Mouse (Mus musculus) liver, embryonic 14.5 days (tissue): ENCODE measurements around the gene Pbxip1. TPM values are rescaled to one million over a fixed set of nuclear protein-coding genes. Genes with fewer than 3 reads are reported as not detected.

Experiments used
- ATAC-seq: fragments of 200-750 bp; cut with Nextera tagmentation; 2 replicates; pipeline ENCODE4 v1.8.0; 2017; ENCODE audit warnings: moderate number of reproducible peaks, mild to moderate bottlenecking, moderate library complexity; ENCODE audit not compliant: insufficient read depth
- DNase-seq, 3 experiments: peaks; one replicate each; pipeline ENCODE4 v3.0.0-alpha.2; 2012 to 2013; ENCODE audit warnings: low read depth in 3 of 3, low spot score in 3 of 3
- H3K27ac ChIP-seq: fragments of 300-500 bp; sonication (generic); 2 replicates; pipeline ENCODE4 v1.5.1; 2014; ENCODE audit warnings: moderate library complexity, mild to moderate bottlenecking, control low read depth, inconsistent platforms
- H3K27me3 ChIP-seq: fragments of 300-500 bp; sonication (generic); 2 replicates; pipeline ENCODE4 v1.6.1; 2014; ENCODE audit warnings: mild to moderate bottlenecking, low read length, moderate library complexity; ENCODE audit not compliant: control insufficient read depth, insufficient read depth
- H3K36me3 ChIP-seq: fragments of 300-500 bp; sonication (generic); replicated peaks from 2 replicates; pipeline ENCODE4 v1.6.1; 2014; ENCODE audit warnings: low read depth; ENCODE audit not compliant: control insufficient read depth, insufficient read depth
- H3K4me1 ChIP-seq, 2 experiments: fragments of 200-500 bp in 1 of 2; fragments of 300-500 bp in 1 of 2; sonication (generic) in 1 of 2; replicated peaks; 2 replicates each; pipeline ENCODE4 v1.6.1; 2012 to 2014; ENCODE audit warnings: antibody characterized with exemption in 1 of 2, inconsistent platforms in 1 of 2, low read length in 1 of 2; ENCODE audit not compliant: control insufficient read depth in 2 of 2, insufficient read depth in 2 of 2
- H3K4me2 ChIP-seq: fragments of 300-500 bp; sonication (generic); 2 replicates; pipeline ENCODE4 v1.6.1; 2014; ENCODE audit warnings: low read depth, mild to moderate bottlenecking, control low read depth, moderate library complexity
- H3K4me3 ChIP-seq, 2 experiments: fragments of 200-500 bp in 1 of 2; fragments of 300-500 bp in 1 of 2; sonication (generic) in 1 of 2; 2 replicates each; pipeline ENCODE4 v1.5.1; 2012 to 2014; ENCODE audit warnings: low read depth in 2 of 2, low read length in 2 of 2, mild to moderate bottlenecking in 2 of 2, control low read depth in 1 of 2, inconsistent platforms in 1 of 2, moderate library complexity in 1 of 2; ENCODE audit not compliant: insufficient read depth in 1 of 2
- H3K9ac ChIP-seq: fragments of 300-500 bp; sonication (generic); replicated peaks from 2 replicates; pipeline ENCODE4 v1.6.1; 2014; ENCODE audit warnings: mild to moderate bottlenecking, control low read depth, moderate library complexity
- H3K9me3 ChIP-seq: fragments of 300-500 bp; sonication (generic); 2 replicates; pipeline ENCODE4 v1.6.1; 2016; ENCODE audit warnings: low read length, mixed read lengths; ENCODE audit not compliant: control insufficient read depth
- CTCF ChIP-seq: IDR thresholded peaks from 2 replicates; pipeline ENCODE4 v1.5.1; 2016; ENCODE audit warnings: antibody characterized with exemption, low read depth, control low read depth
- EP300 ChIP-seq: IDR thresholded peaks from 2 replicates; pipeline ENCODE4 v1.6.1; 2016; ENCODE audit warnings: antibody characterized with exemption, low read depth
- WGBS: fragments of 180-500 bp; shearing (Covaris S2); extraction: QIAGEN DNeasy Blood & Tissue Kit; methylation state at CpG from one replicate; pipeline ENCODE4 v1.1.7; 2014; ENCODE audit not compliant: insufficient replicate concordance; 5-methylcytosine and 5-hydroxymethylcytosine counted together
- polyA plus RNA-seq, 2 experiments: library from polyadenylated mRNA; depleted of rRNA in 1 of 2; stranded (reverse) in 1 of 2; unstranded in 1 of 2; fragments of >200 nt; fragmentation: Nextera tagmentation in 1 of 2; extraction: Ambion mirVana in 1 of 2; gene quantifications; 2 replicates each; pipeline versions ENCODE4 v1.2.1 to v1.2.3; 2012 to 2014

Pbxip1 gene
- polyA plus RNA-seq, 2 experiments = 2.8 to 3.1 TPM

GRCm38 (mm10) chr3:89393605-89394004, 42.9 kb upstream of the Pbxip1 start:
- peak; percentile 88 to 90 (median 89) for DNase-seq
- WGBS = under 1% methylated on average over 15 of the region's 15 CpGs
- peak overlapping the region; percentile 98 for H3K4me2 ChIP-seq
- H3K27ac ChIP-seq = peak overlapping the region; percentile 51
- peaks cover 9 to 22% of the 10 kb centered on the region in 2 experiments for H3K4me1 ChIP-seq
- ATAC-seq = peak; percentile 89
- H3K36me3 ChIP-seq = no peaks in the 10 kb centered on the region
- H3K27me3 ChIP-seq = peaks cover 20% of the 10 kb centered on the region
- H3K9me3 ChIP-seq = no peaks in the 10 kb centered on the region
- peak overlapping the region; percentile 63 for H3K9ac ChIP-seq
- TF ChIP-seq EP300 (no peak), CTCF (0 out of 2 replicates have a peak, but pooled peaks have one; percentile 15)
- peak overlapping the region; percentile 61 to 67 for H3K4me3 ChIP-seq

- ATAC-seq (peak; percentile 64), DNase-seq (no peak)
- WGBS = under 1% methylated on average over 41 of the region's 42 CpGs
- Histone ChIP-seq H3K27ac (peak within 1 kb of the TSS; percentile 51), H3K4me2 (peak within 1 kb of the TSS; percentile 98), H3K36me3 (no peaks in the 10 kb centered on the region), H3K27me3 (peaks cover 20% of the 10 kb centered on the region), H3K9me3 (no peaks in the 10 kb centered on the region), H3K4me1 (peaks cover 9 to 19% of the 10 kb centered on the region in 2 experiments), H3K4me3 (peak within 1 kb of the TSS; percentile 54 to 61), H3K9ac (peak within 1 kb of the TSS; percentile 63)
- TF ChIP-seq EP300 (no peak), CTCF (peak; percentile 62)
These were observed 42.3 kb upstream of the Pbxip1 start, which contains the start of gene Zbtb7b for GRCm38 (mm10) chr3:89394006-89394893. Gene Zbtb7b, minus strand, starts transcription at chr3:89394776.

- under 1% methylated on average over 12 of the region's 12 CpGs for WGBS
- no peak; the same call in 1 of the 2 replicates for TF ChIP-seq EP300
- TF ChIP-seq CTCF = no peak
These were observed 41.6 kb upstream of the Pbxip1 start for GRCm38 (mm10) chr3:89394894-89395256.

GRCm38 (mm10) chr3:89395419-89395805, 41.1 kb upstream of the Pbxip1 start:
- ATAC-seq = no peak
- Histone ChIP-seq H3K4me1 (peaks cover 9 to 16% of the 10 kb centered on the region in 2 experiments), H3K9me3 (no peaks in the 10 kb centered on the region), H3K4me3 (peak overlapping the region; percentile 54 to 61), H3K27me3 (peaks cover 20% of the 10 kb centered on the region), H3K36me3 (no peaks in the 10 kb centered on the region), H3K9ac (peak overlapping the region; percentile 45), H3K4me2 (peak overlapping the region; percentile 98), H3K27ac (no peak overlapping the region)
- 2% methylated on average over 10 of the region's 10 CpGs for WGBS
- DNase-seq = no peak
- TF ChIP-seq EP300 (no peak), CTCF (no peak)

More at GRCm38 (mm10) chr3:89394894-89395256, 41.6 kb upstream of the Pbxip1 start:
- Histone ChIP-seq H3K9me3 (no peaks in the 10 kb centered on the region), H3K9ac (peak overlapping the region; percentile 45), H3K4me1 (peaks cover 9 to 16% of the 10 kb centered on the region in 2 experiments), H3K27me3 (peaks cover 20% of the 10 kb centered on the region), H3K36me3 (no peaks in the 10 kb centered on the region), H3K4me2 (peak overlapping the region; percentile 98), H3K4me3 (peak overlapping the region; percentile 54 to 61), H3K27ac (no peak overlapping the region)
- ATAC-seq = peak; percentile 20; the same call in 1 of the 2 replicates
- peak; percentile 68 to 74 (median 70) for DNase-seq

GRCm38 (mm10) chr3:89395806-89396653, 40.5 kb upstream of the Pbxip1 start:
- no peaks in the 10 kb centered on the region for H3K9me3 ChIP-seq
- H3K4me1 ChIP-seq = peaks cover 9 to 16% of the 10 kb centered on the region in 2 experiments
- under 1% methylated on average over 44 of the region's 44 CpGs for WGBS
- DNase-seq (peak in 1 of 3 experiments; percentile 43), ATAC-seq (no peak)
- peak overlapping the region; percentile 66 for H3K9ac ChIP-seq
- peaks cover 20% of the 10 kb centered on the region for H3K27me3 ChIP-seq
- H3K27ac ChIP-seq = no peak overlapping the region
- peak overlapping the region; percentile 58 to 61 for H3K4me3 ChIP-seq
- no peaks in the 10 kb centered on the region for H3K36me3 ChIP-seq
- TF ChIP-seq CTCF (peak; percentile 94), EP300 (no peak)
- H3K4me2 ChIP-seq = peak overlapping the region; percentile 98
